Mouse (Mus musculus): ENCODE results near the gene Pcgf1. TPM values are rescaled to one million over a fixed set of nuclear protein-coding genes. Genes with fewer than 3 reads are reported as not detected.

Gene Pcgf1
- polyA plus RNA-seq, 1 experiment from 2014 or later, result 46.5 TPM

DNA sequence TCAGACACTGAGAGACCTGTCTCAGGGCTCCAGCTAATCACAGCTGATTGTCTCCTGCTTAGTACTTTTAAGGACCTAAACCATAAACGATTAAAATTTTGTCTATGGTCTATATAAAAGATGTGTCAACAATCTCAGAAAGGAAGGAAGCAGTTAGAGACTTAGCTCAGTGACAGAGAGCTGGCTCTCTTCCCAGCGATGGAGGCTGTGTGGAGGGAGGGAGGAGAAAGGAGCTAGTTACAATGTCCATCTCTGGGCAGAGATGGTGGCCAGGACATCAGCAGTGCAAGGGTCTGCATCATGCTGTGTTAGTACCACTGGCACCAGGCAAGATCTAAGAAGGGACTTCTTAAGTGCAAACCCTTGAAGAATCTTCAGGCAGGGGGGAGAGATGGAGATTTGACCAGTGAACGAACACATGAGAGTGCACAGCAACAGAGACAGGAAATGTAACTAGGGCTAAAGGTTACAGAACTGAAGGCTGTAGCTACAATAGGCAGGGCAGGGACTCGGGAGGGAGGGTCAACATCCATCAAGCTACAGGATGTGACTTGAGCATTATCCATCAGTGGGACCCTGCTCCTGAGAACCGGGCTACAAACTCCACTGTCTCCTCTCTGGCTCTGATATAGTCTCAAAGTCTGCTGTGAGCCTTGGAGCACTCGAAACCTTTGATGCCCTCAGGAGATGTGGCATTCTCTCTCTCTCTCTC, 14.9 kb downstream of the Pcgf1 start:
- no peaks in the 10 kb centered on the region for H3K9me3 ChIP-seq (replicated peaks)
- no peak for DNase-seq (ENCODE audit: low spot score)
- H3K4me1 ChIP-seq, result peaks cover 15% of the 10 kb centered on the region
- WGBS, result 45% methylated on average over 6 of the region's 6 CpGs
- H3K27me3 ChIP-seq (ENCODE audit: low read depth, poor library complexity, severe bottlenecking), result peaks cover 49% of the 10 kb centered on the region
- no peak overlapping the region for H3K4me3 ChIP-seq
- no peak overlapping the region for H3K27ac ChIP-seq
- no peaks in the 10 kb centered on the region for H3K36me3 ChIP-seq

- H3K36me3 ChIP-seq, result no peaks in the 10 kb centered on the region
- DNase-seq (ENCODE audit: low spot score), result no peak
- no peak overlapping the region for H3K27ac ChIP-seq
- peaks cover 17% of the 10 kb centered on the region; the same call in 1 of the 2 replicates for H3K27me3 ChIP-seq (ENCODE audit: low read depth, poor library complexity, severe bottlenecking)
- WGBS, result 45% methylated on average over 6 of the region's 6 CpGs
- peaks cover 16% of the 10 kb centered on the region for H3K4me1 ChIP-seq
- no peak overlapping the region for H3K4me3 ChIP-seq
- no peaks in the 10 kb centered on the region for H3K9me3 ChIP-seq (replicated peaks)
Measured at GRCm38 (mm10) chr6:83095968-83096367, 18.3 kb downstream of the Pcgf1 start.

DNA sequence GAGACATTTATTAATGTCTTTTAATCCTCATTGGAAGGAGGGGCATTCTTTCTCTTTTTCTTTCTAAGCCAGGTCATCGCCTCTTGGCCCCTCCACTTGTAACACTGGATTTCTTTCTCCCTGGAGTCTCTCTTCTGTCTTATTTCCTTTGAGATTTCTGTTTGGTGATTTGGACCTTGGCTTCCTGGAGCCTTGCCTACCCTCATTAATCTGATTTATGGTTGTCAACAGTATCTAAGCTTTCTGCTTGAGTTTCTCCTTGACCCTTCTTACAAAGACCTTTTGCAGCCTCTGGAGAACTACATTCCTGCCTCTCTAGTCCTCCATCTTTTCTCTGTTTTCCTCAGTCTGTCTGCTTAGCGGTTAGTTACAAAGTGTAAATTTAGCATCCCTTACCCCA, 20.7 kb downstream of the Pcgf1 start:
- Histone ChIP-seq H3K27ac (no peak overlapping the region), H3K27me3 (ENCODE audit: low read depth, poor library complexity, severe bottlenecking) (peaks cover 18% of the 10 kb centered on the region), H3K4me3 (no peak overlapping the region), H3K9me3 (replicated peaks) (no peaks in the 10 kb centered on the region), H3K4me1 (peaks cover 39% of the 10 kb centered on the region), H3K36me3 (no peaks in the 10 kb centered on the region)
- WGBS, result 71% methylated on average over 2 of the region's 2 CpGs
- DNase-seq (ENCODE audit: low spot score), result no peak

GRCm38 (mm10) chr6:83101316-83101687, 23.6 kb downstream of the Pcgf1 start, which contains the start of the genes Ccdc142 and Gm42688:
TSS of gene Ccdc142 (plus strand) at chr6:83101601.
TSS of gene Gm42688 (plus strand) at chr6:83101617.
- H3K27ac ChIP-seq, result peak within 1 kb of the TSS; percentile 89
- DNase-seq (ENCODE audit: low spot score), result no peak
- peaks cover 11% of the 10 kb centered on the region for H3K27me3 ChIP-seq (ENCODE audit: low read depth, poor library complexity, severe bottlenecking)
- WGBS, result 0% methylated on average over 25 of the region's 25 CpGs
- peak within 1 kb of the TSS; percentile 76 for H3K4me3 ChIP-seq
- H3K36me3 ChIP-seq, result peaks cover 7% of the 10 kb centered on the region; the same call in 1 of the 2 replicates
- no peaks in the 10 kb centered on the region for H3K9me3 ChIP-seq (replicated peaks)
- H3K4me1 ChIP-seq, result peaks cover 36% of the 10 kb centered on the region

- peaks cover 7% of the 10 kb centered on the region; the same call in 1 of the 2 replicates for H3K36me3 ChIP-seq
- H3K27ac ChIP-seq, result peak overlapping the region; percentile 89
- peak overlapping the region; percentile 76 for H3K4me3 ChIP-seq
- peaks cover 36% of the 10 kb centered on the region for H3K4me1 ChIP-seq
- H3K9me3 ChIP-seq (replicated peaks), result no peaks in the 10 kb centered on the region
- peaks cover 11% of the 10 kb centered on the region for H3K27me3 ChIP-seq (ENCODE audit: low read depth, poor library complexity, severe bottlenecking)
- peak; percentile 83 for DNase-seq (ENCODE audit: low spot score)
- WGBS, result under 1% methylated on average over 67 of the region's 74 CpGs
Measured at GRCm38 (mm10) chr6:83101688-83102556, 24.3 kb downstream of the Pcgf1 start.

- H3K27ac ChIP-seq, result no peak overlapping the region
- DNase-seq (ENCODE audit: low spot score), result no peak
- H3K4me1 ChIP-seq, result peaks cover 43% of the 10 kb centered on the region
- H3K4me3 ChIP-seq, result peak overlapping the region; percentile 76; the same call in 1 of the 2 replicates
- no peaks in the 10 kb centered on the region for H3K9me3 ChIP-seq (replicated peaks)
- WGBS, result 38% methylated on average over 11 of the region's 11 CpGs
- H3K27me3 ChIP-seq (ENCODE audit: low read depth, poor library complexity, severe bottlenecking), result peaks cover 11% of the 10 kb centered on the region
- H3K36me3 ChIP-seq, result peaks cover 7% of the 10 kb centered on the region; the same call in 1 of the 2 replicates
Measured at GRCm38 (mm10) chr6:83103130-83103650, 25.5 kb downstream of the Pcgf1 start.

DNA sequence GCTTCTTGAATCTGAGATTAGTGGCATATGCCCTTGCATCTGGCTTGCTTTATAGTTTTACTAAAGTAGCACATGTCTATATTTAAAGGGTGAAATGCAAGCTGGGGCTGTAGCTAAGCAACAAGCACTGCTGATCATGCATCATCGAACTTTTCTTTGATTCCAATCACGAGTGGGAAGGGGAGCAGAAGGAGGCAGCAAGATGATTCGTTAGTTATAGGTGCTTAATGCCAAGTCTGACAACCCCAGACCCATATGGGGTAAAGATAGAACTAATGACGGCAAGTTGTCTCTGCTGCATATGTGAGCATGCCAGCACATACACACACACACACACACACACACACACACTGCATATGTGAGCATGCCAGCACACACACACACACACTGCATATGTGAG, 26.5 kb downstream of the Pcgf1 start:
- peaks cover 41% of the 10 kb centered on the region for H3K4me1 ChIP-seq
- H3K27ac ChIP-seq, result no peak overlapping the region
- peaks cover 7% of the 10 kb centered on the region; the same call in 1 of the 2 replicates for H3K36me3 ChIP-seq
- H3K27me3 ChIP-seq (ENCODE audit: low read depth, poor library complexity, severe bottlenecking), result peaks cover 11% of the 10 kb centered on the region
- H3K9me3 ChIP-seq (replicated peaks), result no peaks in the 10 kb centered on the region
- H3K4me3 ChIP-seq, result no peak overlapping the region
- 88% methylated on average over 4 of the region's 4 CpGs for WGBS
- no peak for DNase-seq (ENCODE audit: low spot score)

- Histone ChIP-seq H3K4me1 (peaks cover 32% of the 10 kb centered on the region), H3K27ac (peak overlapping the region; percentile 96), H3K27me3 (ENCODE audit: low read depth, poor library complexity, severe bottlenecking) (peaks cover 9% of the 10 kb centered on the region), H3K4me3 (peak overlapping the region; percentile 95), H3K36me3 (peaks cover 18% of the 10 kb centered on the region), H3K9me3 (replicated peaks) (no peaks in the 10 kb centered on the region)
- 36% methylated on average over 13 of the region's 13 CpGs for WGBS
- DNase-seq (ENCODE audit: low spot score), result peak; percentile 90
Measured at GRCm38 (mm10) chr6:83107566-83108400, 30.1 kb downstream of the Pcgf1 start.

DNA sequence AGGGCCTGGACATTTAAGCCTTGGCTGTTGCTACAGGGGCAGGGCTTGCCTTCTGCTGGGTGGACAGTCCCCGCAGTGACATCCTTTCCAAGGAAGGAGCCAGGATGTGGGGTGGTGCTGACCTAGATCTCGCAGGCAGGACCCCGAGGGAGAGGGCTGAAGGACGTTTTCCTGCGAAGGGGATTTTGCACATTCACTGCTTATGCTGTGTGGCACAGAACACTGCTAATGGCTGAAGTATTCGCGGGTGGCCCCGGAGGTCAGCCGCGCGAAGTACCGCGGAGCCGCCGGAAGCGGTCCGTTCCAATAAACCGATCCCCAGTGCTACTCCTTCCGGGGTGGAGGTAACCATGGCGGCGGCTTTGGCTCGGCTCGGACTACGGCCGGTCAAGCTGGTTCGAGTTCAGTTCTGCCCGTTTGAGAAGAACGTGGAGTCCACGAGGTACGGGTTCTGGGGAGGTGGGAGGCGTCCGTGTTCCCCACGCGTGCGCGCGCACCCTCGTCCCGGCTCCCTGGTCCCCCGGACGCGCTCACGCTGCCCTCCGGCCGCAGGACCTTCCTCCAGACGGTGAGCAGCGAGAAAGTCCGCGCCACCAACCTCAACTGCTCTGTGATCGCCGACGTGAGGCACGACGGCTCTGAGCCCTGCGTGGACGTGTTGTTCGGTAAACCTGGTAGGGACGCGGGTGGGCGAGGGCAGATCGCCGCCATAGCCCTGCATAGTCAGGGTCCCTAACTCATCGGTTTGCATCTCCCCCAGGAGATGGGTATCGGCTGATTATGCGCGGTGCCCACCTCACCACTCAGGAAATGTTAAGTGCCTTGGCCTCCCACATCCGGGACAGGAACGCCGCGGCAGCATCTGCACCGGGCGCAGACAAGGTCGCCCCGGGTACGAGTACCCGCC, 31.3 kb downstream of the Pcgf1 start, which contains the start of gene Mrpl53:
Gene Mrpl53, plus strand, starts transcription at position 279 of the 907 bp plus-strand sequence.
- Histone ChIP-seq H3K9me3 (replicated peaks) (no peaks in the 10 kb centered on the region), H3K27ac (peak within 1 kb of the TSS; percentile 96), H3K4me1 (peaks cover 24% of the 10 kb centered on the region), H3K4me3 (peak within 1 kb of the TSS; percentile 95), H3K27me3 (ENCODE audit: low read depth, poor library complexity, severe bottlenecking) (no peaks in the 10 kb centered on the region), H3K36me3 (peaks cover 18% of the 10 kb centered on the region)
- DNase-seq (ENCODE audit: low spot score), result peak; percentile 88
- under 1% methylated on average over 76 of the region's 76 CpGs for WGBS

- 89% methylated on average over 4 of the region's 4 CpGs for WGBS
- peaks cover 12% of the 10 kb centered on the region for H3K36me3 ChIP-seq
- peaks cover 46% of the 10 kb centered on the region for H3K4me1 ChIP-seq
- no peaks in the 10 kb centered on the region for H3K27me3 ChIP-seq (ENCODE audit: low read depth, poor library complexity, severe bottlenecking)
- DNase-seq (ENCODE audit: low spot score), result no peak
- H3K9me3 ChIP-seq (replicated peaks), result no peaks in the 10 kb centered on the region
- no peak overlapping the region for H3K27ac ChIP-seq
- no peak overlapping the region for H3K4me3 ChIP-seq
Measured at GRCm38 (mm10) chr6:83111510-83112136, 34.0 kb downstream of the Pcgf1 start.

DNA sequence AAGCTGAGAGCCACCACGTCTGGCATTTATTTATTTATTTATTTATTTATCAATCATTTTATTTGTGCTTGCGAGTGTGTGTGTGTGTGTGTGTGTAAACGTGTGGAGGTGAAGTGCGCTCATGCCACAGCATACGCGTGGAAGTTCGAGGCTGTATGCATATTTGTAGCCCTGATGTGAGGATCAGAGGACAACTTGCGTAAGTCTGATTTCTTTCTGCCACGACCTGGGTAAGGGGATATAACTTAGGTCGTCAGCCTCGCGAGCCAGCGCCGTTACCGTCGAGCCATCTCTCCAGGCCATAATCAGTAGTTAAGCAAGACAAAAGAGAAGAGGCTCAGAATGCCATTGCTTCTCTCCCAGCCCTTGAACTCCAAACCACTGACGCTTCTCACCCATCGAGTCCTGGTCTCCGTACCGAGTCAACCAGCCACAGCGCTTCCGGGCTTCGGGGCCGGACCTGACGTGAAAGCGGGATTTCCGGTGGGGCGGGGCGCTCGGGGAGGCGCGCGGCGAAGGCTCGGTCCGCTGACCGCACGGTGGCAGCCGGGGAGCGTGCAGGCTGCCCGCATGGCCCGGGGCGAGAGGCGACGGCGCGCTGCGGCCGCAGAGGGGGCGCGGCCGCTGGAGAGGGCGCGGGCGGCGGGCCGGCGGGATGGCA, 37.5 kb downstream of the Pcgf1 start, which contains the start of gene Mogs:
Gene Mogs, plus strand, starts transcription at position 486 of the 661 bp plus-strand sequence.
- peak within 1 kb of the TSS; percentile 93 for H3K27ac ChIP-seq
- 1% methylated on average over 58 of the region's 58 CpGs for WGBS
- peaks cover 47% of the 10 kb centered on the region for H3K36me3 ChIP-seq
- DNase-seq (ENCODE audit: low spot score), result peak; percentile 97
- no peaks in the 10 kb centered on the region for H3K27me3 ChIP-seq (ENCODE audit: low read depth, poor library complexity, severe bottlenecking)
- no peaks in the 10 kb centered on the region for H3K9me3 ChIP-seq (replicated peaks)
- H3K4me3 ChIP-seq, result peak within 1 kb of the TSS; percentile 83
- peaks cover 40% of the 10 kb centered on the region for H3K4me1 ChIP-seq
